Mouse (Mus musculus) embryonic fibroblast, embryonic 13.5 days (primary cell): ENCODE measurements around the gene Cep68. TPM values are rescaled to one million over a fixed set of nuclear protein-coding genes. Genes with fewer than 3 reads are reported as not detected.

ENCODE experiments used
- H3K27ac ChIP-seq: 2 replicates; pipeline ENCODE4 v1.5.1; 2012; ENCODE audit warnings: low read length, control low read depth, inconsistent platforms; ENCODE audit not compliant: insufficient read depth
- H3K4me1 ChIP-seq: 2 replicates; pipeline ENCODE4 v1.6.1; 2011; ENCODE audit warnings: low read length; ENCODE audit not compliant: control insufficient read depth, insufficient read depth
- H3K4me3 ChIP-seq: 2 replicates; pipeline ENCODE4 v1.5.1; 2011; ENCODE audit warnings: mild to moderate bottlenecking, control low read depth, low read length; ENCODE audit not compliant: insufficient read depth
- CTCF ChIP-seq: IDR thresholded peaks from 2 replicates; pipeline ENCODE4 v1.5.1; 2011; ENCODE audit warnings: mild to moderate bottlenecking, control low read depth, low read length, moderate library complexity, borderline replicate concordance; ENCODE audit not compliant: insufficient read depth
- POLR2A ChIP-seq: IDR thresholded peaks from 2 replicates; pipeline ENCODE4 v1.6.1; 2011; ENCODE audit warnings: low read depth, mild to moderate bottlenecking, control low read depth, low read length, moderate library complexity
- polyA plus RNA-seq: library from polyadenylated mRNA; stranded (reverse); fragments of >200 nt; gene quantifications from 2 replicates; pipeline ENCODE4 v1.2.4, GENCODE M21; 2011; ENCODE audit warnings: low read depth; ENCODE audit not compliant: missing spikeins, insufficient read length

The Cep68 gene
- polyA plus RNA-seq, 1 experiment: 17.4 TPM

DNA sequence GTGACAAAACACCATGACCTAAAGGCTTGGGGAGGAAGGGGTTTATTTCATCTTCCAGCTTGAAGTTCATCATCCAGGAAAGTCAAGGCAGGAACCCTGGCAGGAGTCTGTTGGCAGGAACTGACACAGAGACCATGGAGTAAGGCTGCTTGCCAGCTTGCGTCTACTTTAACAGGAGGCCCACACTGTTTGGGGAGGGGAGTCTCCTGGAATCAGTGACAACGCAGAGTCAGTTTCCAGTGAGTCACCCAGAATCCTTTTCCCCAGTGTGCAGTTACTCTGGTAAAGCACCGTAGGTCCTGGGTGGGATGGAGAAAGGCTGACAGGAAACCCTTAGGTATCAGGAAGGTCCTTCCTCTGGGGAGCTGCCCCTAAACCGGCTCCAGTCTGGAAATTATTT, 5.6 kb upstream of the Cep68 start:
- Histone ChIP-seq H3K27ac (no peak overlapping the region), H3K4me1 (peaks cover 4% of the 10 kb centered on the region), H3K4me3 (no peak overlapping the region)
- TF ChIP-seq CTCF (no peak), POLR2A (no peak)

- no peak for TF ChIP-seq CTCF
- no peak for TF ChIP-seq POLR2A
- no peak overlapping the region for H3K4me3 ChIP-seq
- H3K27ac ChIP-seq: peak overlapping the region; percentile 69
- H3K4me1 ChIP-seq: peaks cover 4% of the 10 kb centered on the region
Observed at GRCm38 (mm10) chr11:20253088-20253487, 3.9 kb upstream of the Cep68 start.

DNA sequence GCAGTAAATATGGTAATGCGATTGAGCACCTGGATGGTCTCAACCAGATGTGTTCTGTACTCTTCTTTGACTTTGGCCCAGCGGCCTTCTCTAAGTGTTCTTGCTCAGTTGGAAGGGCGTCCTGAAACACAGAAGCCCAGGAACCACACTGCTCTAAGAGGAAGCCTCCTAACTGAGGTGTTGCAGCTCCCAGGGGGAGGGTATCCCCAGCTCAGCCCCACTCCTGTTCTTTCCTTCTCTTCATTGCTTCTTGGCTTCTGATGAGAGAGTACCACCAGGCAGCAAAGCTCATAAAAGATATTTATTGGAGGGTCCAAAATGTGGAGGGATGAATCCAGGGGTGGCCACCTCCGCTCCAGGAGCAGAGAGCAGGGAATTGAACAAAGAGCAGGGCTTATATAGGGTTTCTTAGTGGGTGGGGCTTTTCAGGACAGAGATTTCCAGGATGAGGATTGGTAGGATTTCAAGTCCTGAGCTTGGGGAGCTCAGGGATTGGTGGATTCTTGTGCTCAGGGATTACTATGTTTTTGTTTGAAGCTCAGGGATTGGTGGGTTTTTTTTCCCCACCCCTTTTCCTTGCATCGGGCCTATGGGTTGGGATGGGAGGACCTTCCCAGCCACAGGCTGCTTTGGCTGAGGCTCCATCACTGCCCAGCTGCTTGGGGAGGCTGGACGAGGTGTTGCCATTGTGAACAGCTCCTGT, 1.4 kb upstream of the Cep68 start:
- TF ChIP-seq POLR2A (no peak), CTCF (no peak)
- Histone ChIP-seq H3K27ac (no peak overlapping the region), H3K4me1 (peaks cover 11% of the 10 kb centered on the region), H3K4me3 (no peak overlapping the region)

- Histone ChIP-seq H3K27ac (peak overlapping the region; percentile 19), H3K4me1 (peaks cover 13% of the 10 kb centered on the region), H3K4me3 (peak overlapping the region; percentile 56)
- no peak for TF ChIP-seq POLR2A
- no peak for TF ChIP-seq CTCF
Observed at GRCm38 (mm10) chr11:20248840-20249239, 389 bp downstream of the Cep68 start.

GRCm38 (mm10) chr11:20248277-20248676, 952 bp downstream of the Cep68 start:
- Histone ChIP-seq H3K4me3 (peak overlapping the region; percentile 56), H3K27ac (no peak overlapping the region), H3K4me1 (peaks cover 13% of the 10 kb centered on the region)
- TF ChIP-seq CTCF: no peak
- TF ChIP-seq POLR2A: no peak

GRCm38 (mm10) chr11:20247146-20247855, 1.9 kb downstream of the Cep68 start:
- peaks cover 9% of the 10 kb centered on the region for H3K4me1 ChIP-seq
- H3K4me3 ChIP-seq: no peak overlapping the region

GRCm38 (mm10) chr11:20246616-20247015, 2.6 kb downstream of the Cep68 start:
- no peak overlapping the region for H3K4me3 ChIP-seq
- peaks cover 9% of the 10 kb centered on the region for H3K4me1 ChIP-seq
- TF ChIP-seq POLR2A (no peak), CTCF (no peak)
- no peak overlapping the region for H3K27ac ChIP-seq

More at GRCm38 (mm10) chr11:20247146-20247855, 1.9 kb downstream of the Cep68 start:
- H3K27ac ChIP-seq: no peak overlapping the region
- TF ChIP-seq CTCF (no peak), POLR2A (no peak)

DNA sequence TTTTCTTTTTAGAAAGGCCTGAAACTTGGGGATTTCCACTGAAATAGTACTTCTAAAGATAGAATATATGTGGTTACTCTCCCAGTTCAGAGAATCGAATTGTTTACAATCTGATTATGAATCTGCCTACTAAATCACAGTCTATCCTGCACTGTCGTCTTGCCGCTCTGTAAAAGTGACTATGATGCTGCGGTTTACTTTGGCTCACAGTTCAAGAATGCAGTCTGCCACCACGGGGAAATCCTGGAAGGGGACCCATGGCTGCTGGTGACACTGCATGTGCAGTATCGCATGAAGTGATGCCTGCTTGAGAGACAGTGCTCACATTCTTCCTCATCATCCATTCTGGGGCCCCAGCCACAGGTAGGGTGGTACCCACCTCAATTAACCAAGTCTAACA, 3.9 kb downstream of the Cep68 start:
- Histone ChIP-seq H3K4me1 (peaks cover 9% of the 10 kb centered on the region), H3K4me3 (no peak overlapping the region), H3K27ac (no peak overlapping the region)
- TF ChIP-seq CTCF: no peak
- no peak for TF ChIP-seq POLR2A

DNA sequence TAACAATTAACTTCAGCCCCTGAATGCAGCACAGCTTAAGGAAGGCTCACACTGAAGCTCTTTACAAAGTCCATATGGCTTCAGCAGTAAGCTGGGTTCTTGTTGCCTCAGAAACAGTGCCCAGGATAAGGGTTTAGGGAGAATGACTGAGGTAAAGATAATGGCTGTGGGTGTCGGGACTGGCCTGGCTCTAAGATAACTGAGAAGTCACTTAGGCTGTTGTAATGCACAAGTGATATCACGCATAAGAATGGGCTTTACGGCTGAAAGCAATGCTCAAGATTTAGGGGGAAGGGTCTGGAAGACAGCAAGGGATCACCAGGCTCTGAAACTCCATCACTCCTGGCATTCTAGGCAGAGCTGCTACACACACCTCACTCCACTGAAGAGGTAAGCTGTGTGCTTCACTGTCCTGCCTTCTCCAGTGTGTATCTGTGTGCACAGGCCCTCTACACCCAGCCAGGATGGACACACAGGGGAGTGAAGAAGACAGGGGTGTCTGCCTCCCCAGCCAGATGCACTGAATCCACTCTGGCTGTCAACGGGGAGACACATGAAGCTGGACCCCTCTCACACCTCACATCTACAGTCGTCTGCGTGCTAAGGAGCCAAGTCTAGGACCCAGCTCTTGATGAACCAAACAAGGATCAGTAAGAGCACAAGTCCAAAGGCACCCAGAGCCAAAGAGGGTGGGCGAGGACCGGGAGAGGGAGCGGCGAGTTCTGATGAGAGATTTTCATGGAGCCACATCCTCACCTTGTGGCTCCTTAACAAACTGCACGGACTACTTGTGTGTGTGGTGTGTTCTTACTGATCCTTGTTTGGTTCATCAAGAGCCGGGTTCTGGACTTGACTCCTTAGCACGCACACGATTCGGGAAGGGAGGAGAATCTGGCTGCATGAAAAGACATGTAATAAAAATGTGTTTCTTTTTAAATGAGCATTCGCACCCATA, 4.6 kb downstream of the Cep68 start:
- H3K4me1 ChIP-seq: peaks cover 9% of the 10 kb centered on the region
- no peak overlapping the region for H3K4me3 ChIP-seq

More for the DNA sequence above, 4.6 kb downstream of the Cep68 start:
- H3K27ac ChIP-seq: no peak overlapping the region
- TF ChIP-seq POLR2A (no peak), CTCF (no peak)
